Mouse (Mus musculus) bone marrow macrophage, adult 2 months (primary cell): ENCODE results near the gene Prlhr. TPM values are rescaled to one million over a fixed set of nuclear protein-coding genes. Genes with fewer than 3 reads are reported as not detected.

ENCODE experiments used
- H3K27ac ChIP-seq: 2 replicates; pipeline ENCODE4 v1.5.1; 2012; ENCODE audit warnings: low read depth, low read length; ENCODE audit not compliant: insufficient read depth
- H3K4me1 ChIP-seq: 2 replicates; pipeline ENCODE4 v1.6.1; 2012; ENCODE audit warnings: low read length; ENCODE audit not compliant: control insufficient read depth, insufficient read depth
- H3K4me3 ChIP-seq: 2 replicates; pipeline ENCODE4 v1.5.1; 2012; ENCODE audit warnings: mild to moderate bottlenecking, low read length, moderate library complexity; ENCODE audit not compliant: insufficient read depth
- CTCF ChIP-seq: IDR thresholded peaks from 2 replicates; pipeline ENCODE4 v1.5.1; 2012; ENCODE audit warnings: low read depth, mild to moderate bottlenecking, low read length, moderate library complexity
- POLR2A ChIP-seq: IDR thresholded peaks from 2 replicates; pipeline ENCODE4 v1.6.1; 2012; ENCODE audit warnings: mild to moderate bottlenecking, low read depth, low read length, borderline replicate concordance
- polyA plus RNA-seq: library from polyadenylated mRNA; stranded (reverse); fragments of >200 nt; gene quantifications from 2 replicates; pipeline ENCODE4 v1.2.4, GENCODE M21; 2012; ENCODE audit not compliant: missing spikeins, insufficient read depth, insufficient read length

Prlhr gene
- polyA plus RNA-seq, 1 experiment, result not detected

GRCm38 (mm10) chr19:60437566-60438241 lies 30.4 kb downstream of the Prlhr start:
- no peaks in the 10 kb centered on the region for H3K4me1 ChIP-seq
- no peak overlapping the region for H3K27ac ChIP-seq
- no peak for TF ChIP-seq POLR2A
- TF ChIP-seq CTCF, result no peak
- H3K4me3 ChIP-seq, result no peak overlapping the region

DNA sequence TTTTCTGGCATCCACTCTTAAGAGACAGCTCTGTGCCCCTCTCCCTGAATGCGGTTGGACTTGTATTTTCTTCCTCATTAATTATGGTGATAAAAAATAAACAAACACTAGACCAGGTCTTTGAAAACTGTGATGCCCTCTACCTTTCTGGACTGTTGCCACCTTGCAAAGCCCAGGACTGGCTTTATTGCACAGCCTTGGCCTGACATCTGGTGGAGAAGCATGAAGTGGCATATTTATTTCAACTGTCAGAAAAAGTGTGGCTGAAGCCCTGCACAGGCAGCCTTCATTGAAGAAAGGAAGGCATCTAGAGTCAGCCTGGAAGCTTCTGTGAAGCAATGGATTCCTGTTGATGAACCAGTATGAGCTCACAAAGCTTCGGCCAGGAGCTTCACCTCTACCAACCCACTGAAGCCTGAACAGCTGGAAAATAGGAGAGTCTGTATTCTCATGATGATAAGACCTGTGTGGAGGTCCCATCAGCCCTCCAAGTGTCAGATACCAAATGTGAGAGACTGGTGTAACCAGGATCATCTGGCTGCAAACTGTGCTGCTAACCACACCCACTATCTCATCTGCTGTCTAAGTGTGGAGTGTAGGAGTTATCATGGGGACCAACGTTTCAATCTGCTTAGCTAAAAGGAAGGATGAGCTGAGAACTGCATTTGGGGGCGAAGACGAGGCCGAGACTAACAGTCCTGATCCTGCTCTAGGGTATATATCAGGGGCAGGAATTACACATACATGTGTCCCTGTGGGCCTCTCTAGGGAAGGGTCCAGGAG lies 35.6 kb downstream of the Prlhr start:
- Histone ChIP-seq H3K27ac (no peak overlapping the region), H3K4me1 (peaks cover 3% of the 10 kb centered on the region; the same call in 1 of the 2 replicates), H3K4me3 (no peak overlapping the region)
- TF ChIP-seq POLR2A (no peak), CTCF (no peak)

GRCm38 (mm10) chr19:60417611-60418010 lies 50.5 kb downstream of the Prlhr start:
- no peak overlapping the region for H3K4me3 ChIP-seq
- no peak overlapping the region for H3K27ac ChIP-seq
- H3K4me1 ChIP-seq, result no peaks in the 10 kb centered on the region
- TF ChIP-seq CTCF (no peak), POLR2A (no peak)

Other genes starting within 250 kb of the Prlhr start
- 23.4 and 24.7 TPM in 2 replicates for gene Fam204a, start 241.6 kb downstream of the Prlhr start, polyA plus RNA-seq
- 60.7 and 62.0 TPM in 2 replicates for gene Cacul1, start 112.7 kb upstream of the Prlhr start, polyA plus RNA-seq